Mouse (Mus musculus) stomach, postnatal 0 days (tissue): ENCODE results near the gene Gstm6.

Source experiments
- CTCF ChIP-seq: IDR thresholded peaks from 2 replicates; pipeline ENCODE4 v1.5.1; 2016; ENCODE audit warnings: antibody characterized with exemption, low read depth, mild to moderate bottlenecking, moderate library complexity
- EP300 ChIP-seq: optimal IDR thresholded peaks from 2 replicates; pipeline ENCODE3; 2016; ENCODE audit warnings: antibody characterized with exemption

DNA sequence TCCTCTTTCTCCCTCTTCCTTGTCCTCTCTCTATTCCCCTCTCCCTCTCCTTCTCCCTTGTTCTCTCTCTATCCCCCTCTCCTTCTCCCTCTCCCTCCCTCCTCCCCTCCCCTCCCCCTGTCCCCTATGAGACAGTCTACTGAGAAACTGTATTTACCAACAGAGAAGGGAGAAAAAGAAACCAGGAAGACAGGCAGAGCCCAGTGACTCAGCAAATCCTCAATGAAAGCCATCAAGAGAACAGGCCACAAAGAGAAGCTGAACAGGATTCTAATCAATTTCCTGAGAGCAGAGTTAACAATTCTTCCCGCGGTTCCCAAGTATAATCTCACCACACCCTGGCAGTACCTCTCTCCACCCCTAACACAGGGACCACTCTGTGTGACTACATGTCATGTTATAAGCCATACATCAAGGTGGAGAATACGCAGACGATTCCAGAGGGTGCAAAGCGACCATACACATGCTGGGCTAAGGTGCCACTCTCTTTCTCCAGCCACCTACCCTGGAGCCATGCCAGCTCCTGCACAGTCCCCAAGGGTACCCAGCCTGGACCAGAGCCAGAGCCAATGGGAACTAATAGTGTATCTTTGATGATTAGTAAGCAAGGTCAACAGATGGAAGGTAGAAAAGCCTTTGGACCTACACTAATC, 21.2 kb upstream of the Gstm6 start:
- TF ChIP-seq CTCF (no peak), EP300 (no peak)
